8 mouse cellular contexts compared by ENCODE assay signal in the genomic region with DNA sequence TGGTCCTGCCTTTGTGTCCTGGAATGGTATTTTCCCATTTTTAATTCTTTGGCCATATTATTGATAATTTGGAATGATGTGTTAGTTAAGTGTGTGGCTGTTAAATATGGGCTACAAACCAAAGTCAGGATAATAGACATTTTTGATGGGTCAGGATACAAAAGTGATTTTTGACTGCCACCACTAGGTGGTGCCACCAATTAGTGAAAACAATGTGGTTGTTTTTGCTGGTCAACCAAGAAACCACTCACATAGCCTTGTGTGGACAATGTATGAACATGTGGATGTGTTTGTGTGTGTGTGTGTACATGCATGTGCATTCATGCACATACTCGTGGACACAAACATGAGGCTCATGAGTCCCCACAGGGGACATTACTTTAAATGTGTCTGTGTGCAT. TPM values are rescaled to one million over a fixed set of nuclear protein-coding genes. Genes with fewer than 3 reads are reported as not detected.
DNase-seq lines count a peak whose midpoint lies in the region; TF ChIP-seq lines count a peak whose summit lies in the region.

No protein-coding gene starts in this region.

- H3K4me3 ChIP-seq in left cerebral cortex, adult 2 months: no peak overlapping the region

- intact Hi-C loops in left cerebral cortex, adult 2 months (cut with DNase I): no loop called here
- intact Hi-C loops in left cerebral cortex, postnatal 36 days (cut with DNase I): no loop called here

- peak; percentile 74 for TF ChIP-seq CTCF in left cerebral cortex, adult 2 months (IDR thresholded peaks at IDR 0.05)

- DNase-seq in cerebellum, adult 18-20 months: peak; percentile 33 to 46
- no peak for DNase-seq in cerebellum, adult 9-11 months
- DNase-seq in left cerebral cortex, adult 2 months (ENCODE audit: extremely low spot score in 1 of 2, low spot score in 2 of 2): no peak
- no peak for DNase-seq in left cerebral cortex, postnatal 36 days (ENCODE audit: low spot score in 2 of 2)
- peak; percentile 13 for DNase-seq in MN1 (ENCODE audit: low spot score)
- DNase-seq in heart, postnatal 4 days: peak; percentile 80
- no peak for DNase-seq in ovary, postnatal 10 days (ENCODE audit: low spot score)
- no peak for DNase-seq in layer of hippocampus, adult 8-10 months (ENCODE audit: low spot score in 2 of 2)

- no peak overlapping the region for H3K27ac ChIP-seq in left cerebral cortex, adult 2 months

RNA-seq across cellular contexts. Expression of a gene that starts 2.2 kb away (rescaled TPM):
- total RNA-seq in left cerebral cortex, adult 2 months (2021): 1 to 10 TPM in 1 of 2 experiments, under 1 TPM in 1; 0.87 to 1.1 TPM
- total RNA-seq in left cerebral cortex, postnatal 36 days (2021): 1 to 10 TPM; 1.2 to 1.7 TPM
- 1 to 10 TPM; 3.2 to 3.4 TPM for total RNA-seq in heart, postnatal 4 days (2021)
- total RNA-seq in layer of hippocampus, adult 8-10 months (2022): 1 to 10 TPM in 2 of 4 experiments, under 1 TPM in 2; 0.53 to 1.3 (median 0.93) TPM

RNA-seq across cellular contexts. Expression of a gene that starts 5.1 kb away (rescaled TPM):
- under 1 TPM; 0.63 to 1.00 TPM for total RNA-seq in left cerebral cortex, adult 2 months (2021)
- total RNA-seq in left cerebral cortex, postnatal 36 days (2021): 1 to 10 TPM in 1 of 2 experiments, under 1 TPM in 1; 0.62 to 1.1 TPM
- 1 to 10 TPM; 2.0 to 2.3 TPM for total RNA-seq in heart, postnatal 4 days (2021)
- 1 to 10 TPM in 2 of 4 experiments, under 1 TPM in 2; 0.50 to 1.2 (median 0.94) TPM for total RNA-seq in layer of hippocampus, adult 8-10 months (2022)

RNA-seq across cellular contexts. Expression of a gene that starts 14.7 kb away (rescaled TPM):
- total RNA-seq in left cerebral cortex, adult 2 months (2021): not detected
- total RNA-seq in left cerebral cortex, postnatal 36 days (2021): not detected
- total RNA-seq in heart, postnatal 4 days (2021): not detected
- total RNA-seq in layer of hippocampus, adult 8-10 months (2022): not detected

RNA-seq across cellular contexts. Expression of a gene that starts 24.2 kb away (rescaled TPM):
- total RNA-seq in left cerebral cortex, adult 2 months (2021): not detected
- total RNA-seq in left cerebral cortex, postnatal 36 days (2021): not detected
- total RNA-seq in heart, postnatal 4 days (2021): not detected
- total RNA-seq in layer of hippocampus, adult 8-10 months (2022): not detected

RNA-seq across cellular contexts. Expression of a gene that starts 46.0 kb away (rescaled TPM):
- not detected for total RNA-seq in left cerebral cortex, adult 2 months (2021)
- total RNA-seq in left cerebral cortex, postnatal 36 days (2021): not detected
- total RNA-seq in heart, postnatal 4 days (2021): not detected
- total RNA-seq in layer of hippocampus, adult 8-10 months (2022): not detected

Comparison
In these comparisons a context has a peak if more than half of its experiments do, and no peak if none do; other contexts are left out.
1. DNase-seq: peak in cerebellum, adult 18-20 months (2 of 2), MN1 (single experiment) and heart, postnatal 4 days (single experiment); none in cerebellum, adult 9-11 months (single experiment), left cerebral cortex, adult 2 months (0 of 2), left cerebral cortex, postnatal 36 days (0 of 2), ovary, postnatal 10 days (single experiment) and layer of hippocampus, adult 8-10 months (0 of 2).